Mouse (Mus musculus): ENCODE measurements around the gene Itgb2. TPM values are rescaled to one million over a fixed set of nuclear protein-coding genes. Genes with fewer than 3 reads are reported as not detected.
A peak's percentile ranks its signal among the peaks of the same experiment; 100 is the strongest.

The Itgb2 gene
- polyA plus RNA-seq, 1 experiment: 17.4 TPM

GRCm38 (mm10) chr10:77610221-77610961, 80.3 kb downstream of the Itgb2 start:
- Histone ChIP-seq H3K36me3 (ENCODE audit: control insufficient read depth, insufficient read depth, low read length) (peaks cover 34% of the 10 kb centered on the region), H3K4me1 (ENCODE audit: control insufficient read depth, insufficient read depth, insufficient read length, low read length) (peaks cover 14% of the 10 kb centered on the region), H3K27ac (ENCODE audit: insufficient read depth, low read depth, low read length) (no peak overlapping the region), H3K27me3 (ENCODE audit: control insufficient read depth, insufficient read depth, low read length) (no peaks in the 10 kb centered on the region), H3K4me3 (ENCODE audit: low read depth, low read length) (no peak overlapping the region)
- TF ChIP-seq POLR2A (IDR thresholded peaks at IDR 0.05; ENCODE audit: low read depth, low read length) (no peak), CTCF (IDR thresholded peaks at IDR 0.05; ENCODE audit: extremely low read depth, insufficient read length, insufficient replicate concordance, low read depth, low read length) (no peak)
- 79% methylated on average over 8 of the region's 8 CpGs for WGBS

GRCm38 (mm10) chr10:77613409-77613808, 83.4 kb downstream of the Itgb2 start:
- peaks cover 56% of the 10 kb centered on the region for H3K36me3 ChIP-seq (ENCODE audit: control insufficient read depth, insufficient read depth, low read length)

More at GRCm38 (mm10) chr10:77613409-77613808, 83.4 kb downstream of the Itgb2 start:
- Histone ChIP-seq H3K27ac (ENCODE audit: insufficient read depth, low read depth, low read length) (peak overlapping the region; percentile 82), H3K27me3 (ENCODE audit: control insufficient read depth, insufficient read depth, low read length) (no peaks in the 10 kb centered on the region), H3K4me3 (ENCODE audit: low read depth, low read length) (no peak overlapping the region), H3K4me1 (ENCODE audit: control insufficient read depth, insufficient read depth, insufficient read length, low read length) (peaks cover 8% of the 10 kb centered on the region)
- WGBS: 16% methylated on average over 3 of the region's 3 CpGs
- no peak for TF ChIP-seq CTCF (IDR thresholded peaks at IDR 0.05; ENCODE audit: extremely low read depth, insufficient read length, insufficient replicate concordance, low read depth, low read length)

Other genes with a start within 250 kb of the Itgb2 start
- gene Adarb1, start 112.0 kb upstream of the Itgb2 start, polyA plus RNA-seq (2012; rRNA removed): 0.76 and 0.79 TPM in 2 replicates
- 20.4 and 36.4 TPM in 2 replicates for gene Fam207a, start 14.5 kb upstream of the Itgb2 start, polyA plus RNA-seq (2012; rRNA removed)
- 82.9 and 176 TPM in 2 replicates for gene Pttg1ip, start 51.5 kb downstream of the Itgb2 start, polyA plus RNA-seq (2012; rRNA removed)
- 129 and 254 TPM in 2 replicates for gene Sumo3, start 75.8 kb downstream of the Itgb2 start, polyA plus RNA-seq (2012; rRNA removed)
- gene Gm49325, start 75.9 kb downstream of the Itgb2 start, polyA plus RNA-seq (2012; rRNA removed): not detected in 2 replicates
- gene Ube2g2, start 92.0 kb downstream of the Itgb2 start, polyA plus RNA-seq (2012; rRNA removed): 16.5 and 20.9 TPM in 2 replicates
- gene Tspear, start 156.3 kb downstream of the Itgb2 start, polyA plus RNA-seq (2012; rRNA removed): 0.11 and 0.33 TPM in 2 replicates
- gene Gm19402, start 160.5 kb downstream of the Itgb2 start, polyA plus RNA-seq (2012; rRNA removed): not detected in 2 replicates
- gene Gm9508, start 167.0 kb downstream of the Itgb2 start, polyA plus RNA-seq (2012; rRNA removed): not detected in 2 replicates
- gene Gm10272, start 176.4 kb downstream of the Itgb2 start, polyA plus RNA-seq (2012; rRNA removed): not detected in 2 replicates
- not detected in 2 replicates for gene Gm10024, start 181.2 kb downstream of the Itgb2 start, polyA plus RNA-seq (2012; rRNA removed)
- 0.85 TPM in 1 of 2 replicates, not detected in the other for gene Gm10142, start 185.6 kb downstream of the Itgb2 start, polyA plus RNA-seq (2012; rRNA removed)
- not detected in 2 replicates for gene Krtap12-1, start 190.3 kb downstream of the Itgb2 start, polyA plus RNA-seq (2012; rRNA removed)
- not detected in 2 replicates for gene Gm10100, start 196.2 kb downstream of the Itgb2 start, polyA plus RNA-seq (2012; rRNA removed)
- not detected in 2 replicates for gene Gm18596, start 212.4 kb downstream of the Itgb2 start, polyA plus RNA-seq (2012; rRNA removed)
- gene Gm9736, start 221.1 kb downstream of the Itgb2 start, polyA plus RNA-seq (2012; rRNA removed): not detected in 2 replicates
- not detected in 2 replicates for gene Gm3233, start 229.4 kb downstream of the Itgb2 start, polyA plus RNA-seq (2012; rRNA removed)
- gene Gm3238, start 241.1 kb downstream of the Itgb2 start, polyA plus RNA-seq (2012; rRNA removed): not detected in 2 replicates
- not detected in 2 replicates for gene Gm7138, start 246.7 kb downstream of the Itgb2 start, polyA plus RNA-seq (2012; rRNA removed)